Mouse (Mus musculus) stomach, postnatal 0 days (tissue): Measurements from ENCODE around the gene Tfr2.

ENCODE experiments used
- CTCF ChIP-seq: IDR thresholded peaks from 2 replicates; pipeline ENCODE4 v1.5.1; 2016; ENCODE audit warnings: antibody characterized with exemption, low read depth, mild to moderate bottlenecking, moderate library complexity
- EP300 ChIP-seq: optimal IDR thresholded peaks from 2 replicates; pipeline ENCODE3; 2016; ENCODE audit warnings: antibody characterized with exemption

DNA sequence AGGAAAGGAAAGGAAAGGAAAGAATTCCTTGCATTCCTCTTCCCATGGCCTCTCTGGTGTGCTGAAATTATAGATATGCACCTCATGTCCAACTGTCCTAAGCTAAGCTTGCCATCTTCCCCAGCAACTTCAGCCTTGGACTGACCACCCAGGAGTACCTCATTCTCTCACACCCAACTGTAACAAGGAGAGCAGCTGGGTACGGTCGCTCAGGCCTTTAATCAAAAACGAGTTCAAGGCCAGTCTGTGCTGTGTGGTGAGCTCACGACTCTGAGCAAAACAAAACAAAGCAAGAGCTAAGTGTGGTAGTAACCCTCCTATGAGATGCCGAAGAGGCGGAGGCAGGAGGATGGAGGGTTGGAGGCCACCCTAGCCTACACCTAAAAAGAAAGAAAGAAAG, 28.6 kb upstream of the Tfr2 start:
- TF ChIP-seq CTCF (no peak), EP300 (no peak)
